23 mouse cellular contexts compared by ENCODE assay signal in the genomic region with DNA sequence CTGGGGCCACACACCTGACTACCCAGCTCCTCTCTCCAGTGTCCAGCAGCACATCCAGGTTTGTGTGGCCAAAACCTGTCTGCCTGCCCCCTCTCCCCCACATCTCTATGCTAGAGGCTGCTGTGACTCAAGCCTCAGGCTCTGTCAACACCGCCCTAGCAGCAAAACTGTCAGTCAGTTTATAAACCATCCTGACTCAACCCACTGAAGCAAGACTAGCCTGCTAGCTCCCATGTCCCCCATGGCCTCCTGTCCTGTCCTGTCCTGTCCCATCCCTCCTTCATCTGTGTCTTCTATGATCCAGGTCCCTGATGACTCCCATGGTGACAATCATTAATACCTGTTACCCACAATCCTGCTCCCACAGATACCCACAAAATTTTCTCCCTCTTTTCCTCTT.
"Had no signal": no experiment of that assay in that cellular context is flagged by ENCODE, and none has a peak within 500 bp of the region (broad histone marks: within the 10 kb centered on the region; RNA-seq: fewer than 3 reads in every experiment).

No protein-coding gene starts in this region.

- H3K4me1 ChIP-seq: hindbrain, embryonic 15.5 days; limb, embryonic 13.5 days; limb, embryonic 15.5 days; liver, embryonic 12.5 days had no signal

- H3K9me3 ChIP-seq: heart, embryonic 15.5 days; hindbrain, embryonic 13.5 days; hindbrain, embryonic 15.5 days; limb, embryonic 13.5 days; limb, embryonic 15.5 days; liver, embryonic 12.5 days had no signal

- H3K27ac ChIP-seq: heart, adult 2 months; heart, embryonic 13.5 days; heart, embryonic 15.5 days; hindbrain, embryonic 13.5 days; hindbrain, embryonic 15.5 days; hindbrain, postnatal 0 days; limb, embryonic 13.5 days; limb, embryonic 15.5 days; liver, embryonic 12.5 days; liver, embryonic 14.5 days had no signal

- H3K4me3 ChIP-seq: heart, adult 2 months; heart, embryonic 13.5 days; heart, embryonic 15.5 days; hindbrain, embryonic 13.5 days; hindbrain, embryonic 15.5 days; limb, embryonic 13.5 days; limb, embryonic 15.5 days; liver, embryonic 12.5 days had no signal

- H3K36me3 ChIP-seq: heart, embryonic 13.5 days; heart, embryonic 15.5 days; limb, embryonic 13.5 days; limb, embryonic 15.5 days; liver, embryonic 12.5 days had no signal

- H3K4me2 ChIP-seq: heart, embryonic 11.5 days; heart, embryonic 13.5 days; heart, embryonic 15.5 days; hindbrain, embryonic 13.5 days; hindbrain, embryonic 15.5 days; limb, embryonic 13.5 days; limb, embryonic 15.5 days; liver, embryonic 12.5 days had no signal

- H3K27me3 ChIP-seq: heart, embryonic 13.5 days; heart, embryonic 15.5 days; hindbrain, embryonic 13.5 days; hindbrain, embryonic 15.5 days; limb, embryonic 13.5 days; limb, embryonic 15.5 days had no signal

- ATAC-seq: hindbrain, postnatal 0 days; liver, embryonic 12.5 days had no signal

- DNase-seq: gastrocnemius, postnatal 14 days; gastrocnemius, postnatal 36 days; heart, adult 11 months; heart, adult 2 months; heart, postnatal 14 days; heart, postnatal 36 days; kidney, adult 11 months; kidney, adult 8-10 months; kidney, postnatal 10 days; kidney, postnatal 36 days; layer of hippocampus, adult 9-11 months; layer of hippocampus, postnatal 36 days; left cerebral cortex, postnatal 4 days had no signal

- H3K9ac ChIP-seq: heart, embryonic 13.5 days; heart, embryonic 15.5 days; hindbrain, embryonic 13.5 days; hindbrain, embryonic 15.5 days; limb, embryonic 13.5 days; limb, embryonic 15.5 days; liver, embryonic 12.5 days; liver, embryonic 14.5 days had no signal
